Mouse (Mus musculus): ENCODE measurements at regions not wholly inside any gene's neighbourhood (a gene's known extent, or its start where the extent isn't known, plus 50 kb on each side); places are given as distances from the start of the nearest gene placed in this dataset.

GRCm38 (mm10) chr4:127736781-127737180 is 234.0 kb downstream of the CK137956 start:
- Histone ChIP-seq H3K36me3 (ENCODE audit: insufficient read depth, low read length) (no peaks in the 10 kb centered on the region), H3K27ac (ENCODE audit: low read length) (no peak overlapping the region), H3K4me1 (ENCODE audit: insufficient read depth, low read depth, low read length) (no peaks in the 10 kb centered on the region), H3K9me3 (ENCODE audit: low read length) (no peaks in the 10 kb centered on the region), H3K27me3 (replicated peaks; ENCODE audit: insufficient read depth, low read length) (no peaks in the 10 kb centered on the region), H3K9ac (replicated peaks; ENCODE audit: low read depth) (no peak overlapping the region), H3K4me2 (replicated peaks; ENCODE audit: low read depth, low read length) (no peak overlapping the region), H3K4me3 (ENCODE audit: low read depth, low read length) (no peak overlapping the region)
- TF ChIP-seq EP300 (IDR thresholded peaks at IDR 0.05), result no peak
- TF ChIP-seq CTCF (IDR thresholded peaks at IDR 0.05), result no peak
- ATAC-seq (no peak), DNase-seq (ENCODE audit: low spot score) (no peak)
- WGBS, result 77% methylated on average over 2 of the region's 2 CpGs

GRCm38 (mm10) chr4:127736151-127736550 is 234.6 kb downstream of the CK137956 start:
- no peak for TF ChIP-seq EP300 (IDR thresholded peaks at IDR 0.05)
- no peak for TF ChIP-seq CTCF (IDR thresholded peaks at IDR 0.05)
- no peak for ATAC-seq
- Histone ChIP-seq H3K4me3 (ENCODE audit: low read depth, low read length) (no peak overlapping the region), H3K9me3 (ENCODE audit: low read length) (no peaks in the 10 kb centered on the region), H3K4me1 (ENCODE audit: insufficient read depth, low read depth, low read length) (no peaks in the 10 kb centered on the region), H3K27me3 (replicated peaks; ENCODE audit: insufficient read depth, low read length) (no peaks in the 10 kb centered on the region), H3K4me2 (replicated peaks; ENCODE audit: low read depth, low read length) (no peak overlapping the region), H3K9ac (replicated peaks; ENCODE audit: low read depth) (no peak overlapping the region), H3K36me3 (ENCODE audit: insufficient read depth, low read length) (no peaks in the 10 kb centered on the region), H3K27ac (ENCODE audit: low read length) (no peak overlapping the region)
- no peak for DNase-seq (ENCODE audit: low spot score)
- 46% methylated on average over 5 of the region's 5 CpGs for WGBS

GRCm38 (mm10) chr4:127734641-127735040 is 236.1 kb downstream of the CK137956 start:
- ATAC-seq (no peak), DNase-seq (ENCODE audit: low spot score) (no peak)
- Histone ChIP-seq H3K4me1 (ENCODE audit: insufficient read depth, low read depth, low read length) (no peaks in the 10 kb centered on the region), H3K9ac (replicated peaks; ENCODE audit: low read depth) (no peak overlapping the region), H3K9me3 (ENCODE audit: low read length) (no peaks in the 10 kb centered on the region), H3K27ac (ENCODE audit: low read length) (no peak overlapping the region), H3K4me2 (replicated peaks; ENCODE audit: low read depth, low read length) (no peak overlapping the region), H3K27me3 (replicated peaks; ENCODE audit: insufficient read depth, low read length) (no peaks in the 10 kb centered on the region), H3K4me3 (ENCODE audit: low read depth, low read length) (no peak overlapping the region), H3K36me3 (ENCODE audit: insufficient read depth, low read length) (no peaks in the 10 kb centered on the region)
- no peak for TF ChIP-seq CTCF (IDR thresholded peaks at IDR 0.05)
- TF ChIP-seq EP300 (IDR thresholded peaks at IDR 0.05), result no peak
- WGBS, result 50% methylated on average over 8 of the region's 8 CpGs

- H3K9ac ChIP-seq (replicated peaks; ENCODE audit: low read depth), result no peak overlapping the region
- no peak for TF ChIP-seq CTCF (IDR thresholded peaks at IDR 0.05)
- TF ChIP-seq EP300 (IDR thresholded peaks at IDR 0.05), result no peak
- DNase-seq (ENCODE audit: low spot score), result no peak
- 66% methylated on average over 5 of the region's 5 CpGs for WGBS
- H3K4me3 ChIP-seq (ENCODE audit: low read depth, low read length), result no peak overlapping the region
- H3K27me3 ChIP-seq (replicated peaks; ENCODE audit: insufficient read depth, low read length), result no peaks in the 10 kb centered on the region
- no peak overlapping the region for H3K4me2 ChIP-seq (replicated peaks; ENCODE audit: low read depth, low read length)
- H3K4me1 ChIP-seq (ENCODE audit: insufficient read depth, low read depth, low read length), result no peaks in the 10 kb centered on the region
- ATAC-seq, result no peak
- no peak overlapping the region for H3K27ac ChIP-seq (ENCODE audit: low read length)
- H3K36me3 ChIP-seq (ENCODE audit: insufficient read depth, low read length), result no peaks in the 10 kb centered on the region
- H3K9me3 ChIP-seq (ENCODE audit: low read length), result no peaks in the 10 kb centered on the region
These were observed 252.1 kb downstream of the CK137956 start for GRCm38 (mm10) chr4:127718661-127719060.

GRCm38 (mm10) chr4:127712274-127712673 is 258.5 kb downstream of the CK137956 start:
- WGBS, result 86% methylated on average over 10 of the region's 10 CpGs
- no peaks in the 10 kb centered on the region for H3K4me1 ChIP-seq (ENCODE audit: insufficient read depth, low read depth, low read length)
- no peak for ATAC-seq

GRCm38 (mm10) chr4:127710816-127711215 is 259.9 kb downstream of the CK137956 start:
- no peak for DNase-seq (ENCODE audit: low spot score)
- WGBS, result 68% methylated on average over 4 of the region's 4 CpGs
- H3K4me3 ChIP-seq (ENCODE audit: low read depth, low read length), result no peak overlapping the region
- no peak for ATAC-seq
- TF ChIP-seq EP300 (IDR thresholded peaks at IDR 0.05) (no peak), CTCF (IDR thresholded peaks at IDR 0.05) (no peak)
- H3K36me3 ChIP-seq (ENCODE audit: insufficient read depth, low read length), result no peaks in the 10 kb centered on the region
- H3K27ac ChIP-seq (ENCODE audit: low read length), result no peak overlapping the region
- no peak overlapping the region for H3K9ac ChIP-seq (replicated peaks; ENCODE audit: low read depth)
- H3K9me3 ChIP-seq (ENCODE audit: low read length), result no peaks in the 10 kb centered on the region
- H3K27me3 ChIP-seq (replicated peaks; ENCODE audit: insufficient read depth, low read length), result no peaks in the 10 kb centered on the region
- H3K4me1 ChIP-seq (ENCODE audit: insufficient read depth, low read depth, low read length), result no peaks in the 10 kb centered on the region
- no peak overlapping the region for H3K4me2 ChIP-seq (replicated peaks; ENCODE audit: low read depth, low read length)

More at GRCm38 (mm10) chr4:127712274-127712673, 258.5 kb downstream of the CK137956 start:
- TF ChIP-seq EP300 (IDR thresholded peaks at IDR 0.05) (no peak), CTCF (IDR thresholded peaks at IDR 0.05) (no peak)
- no peak overlapping the region for H3K27ac ChIP-seq (ENCODE audit: low read length)
- no peak overlapping the region for H3K9ac ChIP-seq (replicated peaks; ENCODE audit: low read depth)
- no peak overlapping the region for H3K4me2 ChIP-seq (replicated peaks; ENCODE audit: low read depth, low read length)
- DNase-seq (ENCODE audit: low spot score), result no peak
- H3K9me3 ChIP-seq (ENCODE audit: low read length), result no peaks in the 10 kb centered on the region
- H3K36me3 ChIP-seq (ENCODE audit: insufficient read depth, low read length), result no peaks in the 10 kb centered on the region
- no peak overlapping the region for H3K4me3 ChIP-seq (ENCODE audit: low read depth, low read length)
- no peaks in the 10 kb centered on the region for H3K27me3 ChIP-seq (replicated peaks; ENCODE audit: insufficient read depth, low read length)

- ATAC-seq (no peak), DNase-seq (ENCODE audit: low spot score) (no peak)
- no peaks in the 10 kb centered on the region for H3K27me3 ChIP-seq (replicated peaks; ENCODE audit: insufficient read depth, low read length)
- H3K36me3 ChIP-seq (ENCODE audit: insufficient read depth, low read length), result no peaks in the 10 kb centered on the region
- H3K4me2 ChIP-seq (replicated peaks; ENCODE audit: low read depth, low read length), result no peak overlapping the region
- no peaks in the 10 kb centered on the region for H3K4me1 ChIP-seq (ENCODE audit: insufficient read depth, low read depth, low read length)
- H3K9ac ChIP-seq (replicated peaks; ENCODE audit: low read depth), result no peak overlapping the region
- H3K27ac ChIP-seq (ENCODE audit: low read length), result no peak overlapping the region
- no peaks in the 10 kb centered on the region for H3K9me3 ChIP-seq (ENCODE audit: low read length)
- TF ChIP-seq EP300 (IDR thresholded peaks at IDR 0.05) (no peak), CTCF (IDR thresholded peaks at IDR 0.05) (no peak)
- 83% methylated on average over 6 of the region's 6 CpGs for WGBS
- H3K4me3 ChIP-seq (ENCODE audit: low read depth, low read length), result no peak overlapping the region
These were observed 261.0 kb downstream of the CK137956 start for GRCm38 (mm10) chr4:127709746-127710145.

Data from lung, postnatal 0 days (tissue).